Mouse (Mus musculus): Measurements from ENCODE around the gene Gorab. TPM values are rescaled to one million over a fixed set of nuclear protein-coding genes. Genes with fewer than 3 reads are reported as not detected.

The Gorab gene
- polyA plus RNA-seq (2016; fragmentation: Nextera tagmentation; extraction: Ambion mirVana): 22.9 and 26.9 TPM in 2 replicates

DNA sequence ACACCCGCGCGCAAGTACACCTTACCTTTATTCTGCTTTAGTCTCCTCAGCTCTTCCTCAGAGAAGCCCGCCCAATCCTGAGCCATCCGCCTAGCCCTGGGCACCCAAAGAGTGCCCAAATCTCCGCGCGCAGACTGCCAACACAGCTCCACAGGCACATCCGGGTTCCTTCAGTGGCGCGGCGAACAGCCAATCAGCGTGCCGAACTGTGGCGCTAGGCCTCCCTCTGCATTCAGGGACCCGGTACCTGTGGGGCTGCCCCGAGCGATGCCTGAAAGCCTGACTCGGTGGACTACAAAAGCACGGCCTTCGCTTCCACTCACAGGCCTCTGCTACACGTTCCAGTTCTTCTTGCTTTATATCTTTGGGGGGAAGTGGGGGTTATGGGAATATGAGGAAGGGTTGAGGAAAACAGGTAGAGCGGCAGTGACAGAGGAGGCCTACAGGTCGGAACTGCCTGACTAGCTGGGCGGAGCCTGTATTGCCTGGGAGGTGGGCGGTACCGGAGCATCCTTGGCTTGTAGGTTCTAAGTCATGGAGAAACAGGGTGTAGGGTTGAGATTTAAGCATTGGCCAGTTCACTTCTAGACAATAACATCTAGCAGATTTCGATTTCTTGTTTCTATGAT, at the start of gene Gorab:
Gene Gorab, minus strand, starts transcription at position 172 of the 629 bp plus-strand sequence.
- no peaks in the 10 kb centered on the region for H3K27me3 ChIP-seq (replicated peaks)
- H3K36me3 ChIP-seq: no peaks in the 10 kb centered on the region
- no peaks in the 10 kb centered on the region for H3K9me3 ChIP-seq
- under 1% methylated on average over 28 of the region's 28 CpGs for WGBS
- H3K4me3 ChIP-seq: peak within 1 kb of the TSS; percentile 65
- H3K9ac ChIP-seq: peak within 1 kb of the TSS; percentile 77
- peak within 1 kb of the TSS; percentile 67 for H3K4me2 ChIP-seq (replicated peaks)
- ATAC-seq (ENCODE audit: low FRiP score, low read depth): peak; percentile 100
- H3K27ac ChIP-seq: no peak within 1 kb of the TSS
- peaks cover 14% of the 10 kb centered on the region for H3K4me1 ChIP-seq

GRCm38 (mm10) chr1:163443832-163444231, 40.4 kb upstream of the Gorab start:
- 45% methylated on average over 3 of the region's 3 CpGs for WGBS
- no peaks in the 10 kb centered on the region for H3K27me3 ChIP-seq (replicated peaks)
- H3K4me2 ChIP-seq (replicated peaks): no peak overlapping the region
- no peak overlapping the region for H3K27ac ChIP-seq
- no peaks in the 10 kb centered on the region for H3K36me3 ChIP-seq
- H3K9me3 ChIP-seq: no peaks in the 10 kb centered on the region
- H3K4me3 ChIP-seq: no peak overlapping the region
- ATAC-seq (ENCODE audit: low FRiP score, low read depth): no peak
- H3K9ac ChIP-seq: no peak overlapping the region
- H3K4me1 ChIP-seq: no peaks in the 10 kb centered on the region

- Histone ChIP-seq H3K4me1 (no peaks in the 10 kb centered on the region), H3K4me2 (replicated peaks) (no peak overlapping the region), H3K36me3 (no peaks in the 10 kb centered on the region), H3K4me3 (no peak overlapping the region), H3K9me3 (no peaks in the 10 kb centered on the region), H3K27me3 (replicated peaks) (no peaks in the 10 kb centered on the region), H3K27ac (no peak overlapping the region), H3K9ac (no peak overlapping the region)
- no peak for ATAC-seq (ENCODE audit: low FRiP score, low read depth)
- 90% methylated on average over 2 of the region's 2 CpGs for WGBS
Measured at GRCm38 (mm10) chr1:163439002-163439401, 35.5 kb upstream of the Gorab start.

- no peaks in the 10 kb centered on the region for H3K36me3 ChIP-seq
- 71% methylated on average over 8 of the region's 8 CpGs for WGBS
- H3K4me3 ChIP-seq: no peak overlapping the region
- ATAC-seq (ENCODE audit: low FRiP score, low read depth): no peak
- no peaks in the 10 kb centered on the region for H3K4me1 ChIP-seq
- no peak overlapping the region for H3K27ac ChIP-seq
- no peaks in the 10 kb centered on the region for H3K9me3 ChIP-seq
- no peak overlapping the region for H3K4me2 ChIP-seq (replicated peaks)
- no peak overlapping the region for H3K9ac ChIP-seq
- H3K27me3 ChIP-seq (replicated peaks): no peaks in the 10 kb centered on the region
Measured at GRCm38 (mm10) chr1:163423467-163424014, 20.1 kb upstream of the Gorab start.

- ATAC-seq (ENCODE audit: low FRiP score, low read depth): no peak
- WGBS: 74% methylated on average over 2 of the region's 2 CpGs
- no peak overlapping the region for H3K4me3 ChIP-seq
- H3K9me3 ChIP-seq: no peaks in the 10 kb centered on the region
- no peak overlapping the region for H3K4me2 ChIP-seq (replicated peaks)
- H3K27ac ChIP-seq: no peak overlapping the region
- no peak overlapping the region for H3K9ac ChIP-seq
- no peaks in the 10 kb centered on the region for H3K4me1 ChIP-seq
- H3K27me3 ChIP-seq (replicated peaks): no peaks in the 10 kb centered on the region
- H3K36me3 ChIP-seq: no peaks in the 10 kb centered on the region
Measured at GRCm38 (mm10) chr1:163417191-163417590, 13.7 kb upstream of the Gorab start.

DNA sequence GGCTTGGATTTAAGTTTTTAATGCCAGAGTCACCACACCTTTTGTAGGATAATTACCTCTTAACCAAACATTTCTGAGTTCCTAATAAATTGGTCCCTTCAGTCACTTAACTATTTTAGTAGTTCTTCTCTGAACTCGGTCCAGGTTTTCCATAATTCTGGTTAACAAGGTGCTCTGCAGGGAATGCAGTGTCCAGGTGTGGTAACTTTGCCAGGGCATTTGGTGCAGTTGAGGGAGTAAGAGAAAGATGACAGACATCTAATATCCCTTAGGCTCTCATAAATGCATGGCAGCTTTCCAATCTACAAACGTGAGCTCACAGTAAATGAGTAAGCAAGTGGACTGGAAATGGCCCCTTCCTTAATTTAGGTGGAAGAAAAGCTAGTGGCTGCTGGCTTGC, 10.7 kb upstream of the Gorab start:
- 79% methylated on average over 2 of the region's 2 CpGs for WGBS
- no peaks in the 10 kb centered on the region for H3K9me3 ChIP-seq
- H3K9ac ChIP-seq: no peak overlapping the region
- ATAC-seq (ENCODE audit: low FRiP score, low read depth): no peak
- no peak overlapping the region for H3K27ac ChIP-seq
- no peak overlapping the region for H3K4me3 ChIP-seq
- no peaks in the 10 kb centered on the region for H3K4me1 ChIP-seq
- no peaks in the 10 kb centered on the region for H3K36me3 ChIP-seq
- no peaks in the 10 kb centered on the region for H3K27me3 ChIP-seq (replicated peaks)
- no peak overlapping the region for H3K4me2 ChIP-seq (replicated peaks)

- H3K9me3 ChIP-seq: no peaks in the 10 kb centered on the region
- H3K27me3 ChIP-seq (replicated peaks): no peaks in the 10 kb centered on the region
- no peak overlapping the region for H3K27ac ChIP-seq
- H3K9ac ChIP-seq: no peak overlapping the region
- no peak for ATAC-seq (ENCODE audit: low FRiP score, low read depth)
- H3K36me3 ChIP-seq: no peaks in the 10 kb centered on the region
- H3K4me1 ChIP-seq: peaks cover 11% of the 10 kb centered on the region
- H3K4me3 ChIP-seq: no peak overlapping the region
- WGBS: 66% methylated on average over 3 of the region's 3 CpGs
- no peak overlapping the region for H3K4me2 ChIP-seq (replicated peaks)
Measured at GRCm38 (mm10) chr1:163406203-163406602, 2.7 kb upstream of the Gorab start.

- Histone ChIP-seq H3K4me2 (replicated peaks) (no peak overlapping the region), H3K9me3 (no peaks in the 10 kb centered on the region), H3K4me1 (no peaks in the 10 kb centered on the region), H3K4me3 (no peak overlapping the region), H3K27me3 (replicated peaks) (no peaks in the 10 kb centered on the region), H3K9ac (no peak overlapping the region), H3K27ac (no peak overlapping the region), H3K36me3 (peaks cover 44% of the 10 kb centered on the region)
- no peak for ATAC-seq (ENCODE audit: low FRiP score, low read depth)
- 84% methylated on average over 6 of the region's 6 CpGs for WGBS
Measured at GRCm38 (mm10) chr1:163391321-163391720, 12.1 kb downstream of the Gorab start.

- no peaks in the 10 kb centered on the region for H3K27me3 ChIP-seq (replicated peaks)
- H3K9me3 ChIP-seq: no peaks in the 10 kb centered on the region
- WGBS: 89% methylated on average over 4 of the region's 4 CpGs
- H3K36me3 ChIP-seq: peaks cover 49% of the 10 kb centered on the region
- H3K4me2 ChIP-seq (replicated peaks): no peak overlapping the region
- no peaks in the 10 kb centered on the region for H3K4me1 ChIP-seq
- H3K27ac ChIP-seq: no peak overlapping the region
- H3K9ac ChIP-seq: no peak overlapping the region
- no peak overlapping the region for H3K4me3 ChIP-seq
- ATAC-seq (ENCODE audit: low FRiP score, low read depth): no peak
Measured at GRCm38 (mm10) chr1:163390044-163390443, 13.4 kb downstream of the Gorab start.

- H3K27ac ChIP-seq: no peak overlapping the region
- no peaks in the 10 kb centered on the region for H3K9me3 ChIP-seq
- WGBS: 91% methylated on average over 9 of the region's 9 CpGs
- H3K4me3 ChIP-seq: no peak overlapping the region
- no peak overlapping the region for H3K9ac ChIP-seq
- no peak overlapping the region for H3K4me2 ChIP-seq (replicated peaks)
- H3K27me3 ChIP-seq (replicated peaks): no peaks in the 10 kb centered on the region
- H3K4me1 ChIP-seq: no peaks in the 10 kb centered on the region
- no peak for ATAC-seq (ENCODE audit: low FRiP score, low read depth)
- H3K36me3 ChIP-seq: peaks cover 23% of the 10 kb centered on the region
Measured at GRCm38 (mm10) chr1:163386196-163386595, 17.3 kb downstream of the Gorab start.

- no peak overlapping the region for H3K27ac ChIP-seq
- ATAC-seq (ENCODE audit: low FRiP score, low read depth): no peak
- no peaks in the 10 kb centered on the region for H3K27me3 ChIP-seq (replicated peaks)
- H3K4me1 ChIP-seq: no peaks in the 10 kb centered on the region
- no peak overlapping the region for H3K4me2 ChIP-seq (replicated peaks)
- no peak overlapping the region for H3K9ac ChIP-seq
- H3K4me3 ChIP-seq: no peak overlapping the region
- peaks cover 16% of the 10 kb centered on the region for H3K36me3 ChIP-seq
- 79% methylated on average over 5 of the region's 5 CpGs for WGBS
- no peaks in the 10 kb centered on the region for H3K9me3 ChIP-seq
Measured at GRCm38 (mm10) chr1:163383442-163384027, 19.9 kb downstream of the Gorab start.

- Histone ChIP-seq H3K9ac (no peak overlapping the region), H3K27ac (no peak overlapping the region), H3K27me3 (replicated peaks) (no peaks in the 10 kb centered on the region), H3K36me3 (peaks cover 16% of the 10 kb centered on the region), H3K9me3 (no peaks in the 10 kb centered on the region), H3K4me3 (no peak overlapping the region), H3K4me2 (replicated peaks) (no peak overlapping the region), H3K4me1 (no peaks in the 10 kb centered on the region)
- no peak for ATAC-seq (ENCODE audit: low FRiP score, low read depth)
- 93% methylated on average over 10 of the region's 10 CpGs for WGBS
Measured at GRCm38 (mm10) chr1:163382048-163382719, 21.3 kb downstream of the Gorab start.
